Mouse (Mus musculus) lung, postnatal 25 days (tissue): ENCODE measurements around the gene Xbp1.
"Not testable (repeated sequence)": the region's sequence is repeated elsewhere in the genome, so short reads cannot be mapped to it uniquely, and the experiment has no call there.

Source experiments
- DNase-seq: peaks from one replicate; pipeline ENCODE4 v3.0.0; 2022; ENCODE audit warnings: low spot score

The Xbp1 gene

GRCm38 (mm10) chr11:5502351-5503051 is 18.0 kb upstream of the Xbp1 start:
- peak; percentile 78 for DNase-seq

GRCm38 (mm10) chr11:5505856-5506575 is 14.4 kb upstream of the Xbp1 start:
- DNase-seq = peak; percentile 72

- DNase-seq = peak; percentile 42
Measured at GRCm38 (mm10) chr11:5509215-5510098, 11.0 kb upstream of the Xbp1 start.

- no peak for DNase-seq
Measured at GRCm38 (mm10) chr11:5510099-5510391, 10.4 kb upstream of the Xbp1 start.

- DNase-seq = not testable (repeated sequence)
Measured at GRCm38 (mm10) chr11:5510686-5511085, 9.8 kb upstream of the Xbp1 start.

GRCm38 (mm10) chr11:5512099-5512725 is 8.2 kb upstream of the Xbp1 start:
- peak; percentile 61 for DNase-seq

GRCm38 (mm10) chr11:5512961-5513360 is 7.5 kb upstream of the Xbp1 start:
- no peak for DNase-seq

- no peak for DNase-seq
Measured at GRCm38 (mm10) chr11:5514091-5514490, 6.4 kb upstream of the Xbp1 start.

- no peak for DNase-seq
Measured at GRCm38 (mm10) chr11:5515196-5515595, 5.3 kb upstream of the Xbp1 start.

- DNase-seq = no peak
Measured at GRCm38 (mm10) chr11:5515655-5516054, 4.8 kb upstream of the Xbp1 start.

GRCm38 (mm10) chr11:5516151-5516550 is 4.3 kb upstream of the Xbp1 start:
- no peak for DNase-seq

- DNase-seq = no peak
Measured at GRCm38 (mm10) chr11:5516617-5517016, 3.8 kb upstream of the Xbp1 start.

- no peak for DNase-seq
Measured at GRCm38 (mm10) chr11:5517346-5517745, 3.1 kb upstream of the Xbp1 start.

GRCm38 (mm10) chr11:5519681-5520080 is 778 bp upstream of the Xbp1 start:
- DNase-seq = no peak

- DNase-seq = no peak
Measured at GRCm38 (mm10) chr11:5521266-5521515, 732 bp downstream of the Xbp1 start.

- peak; percentile 88 for DNase-seq
Measured at GRCm38 (mm10) chr11:5521516-5522291, 1.2 kb downstream of the Xbp1 start.

- no peak for DNase-seq
Measured at GRCm38 (mm10) chr11:5522798-5523415, 2.4 kb downstream of the Xbp1 start.

- DNase-seq = no peak
Measured at GRCm38 (mm10) chr11:5525418-5525817, 5.0 kb downstream of the Xbp1 start.

- no peak for DNase-seq
Measured at GRCm38 (mm10) chr11:5526573-5527439, 6.3 kb downstream of the Xbp1 start.

GRCm38 (mm10) chr11:5527865-5528523 is 7.5 kb downstream of the Xbp1 start:
- DNase-seq = no peak
